Mouse (Mus musculus) midbrain, embryonic 16.5 days (tissue): ENCODE measurements around the gene Gm4756. TPM values are rescaled to one million over a fixed set of nuclear protein-coding genes. Genes with fewer than 3 reads are reported as not detected.
"Not testable (repeated sequence)": the region's sequence is repeated elsewhere in the genome, so short reads cannot be mapped to it uniquely, and the experiment has no call there.

ENCODE experiments used
- ATAC-seq: fragments of 200-750 bp; cut with Nextera tagmentation; 2 replicates; pipeline ENCODE4 v1.8.0; 2017; ENCODE audit warnings: moderate TSS enrichment
- H3K27ac ChIP-seq: fragments of 300-500 bp; sonication (generic); 2 replicates; pipeline ENCODE4 v1.5.1; 2014; ENCODE audit warnings: mild to moderate bottlenecking, low read length, mixed read lengths
- H3K27me3 ChIP-seq: fragments of 300-500 bp; sonication (generic); 2 replicates; pipeline ENCODE4 v1.6.1; 2014; ENCODE audit warnings: low read depth, low read length, mixed read lengths; ENCODE audit not compliant: control insufficient read depth, insufficient read depth
- H3K36me3 ChIP-seq: fragments of 300-500 bp; sonication (generic); 2 replicates; pipeline ENCODE4 v1.6.1; 2014; ENCODE audit warnings: mild to moderate bottlenecking, low read length, moderate library complexity, mixed read lengths; ENCODE audit not compliant: control insufficient read depth, insufficient read depth
- H3K4me1 ChIP-seq: fragments of 300-500 bp; sonication (generic); 2 replicates; pipeline ENCODE4 v1.6.1; 2014; ENCODE audit warnings: mild to moderate bottlenecking, low read length, mixed read lengths; ENCODE audit not compliant: control insufficient read depth, insufficient read depth
- H3K4me2 ChIP-seq: fragments of 300-500 bp; sonication (generic); 2 replicates; pipeline ENCODE4 v1.6.1; 2014; ENCODE audit warnings: mild to moderate bottlenecking, low read length, mixed read lengths
- H3K4me3 ChIP-seq: fragments of 300-500 bp; sonication (generic); 2 replicates; pipeline ENCODE4 v1.5.1; 2014; ENCODE audit warnings: low read depth, mild to moderate bottlenecking, low read length, moderate library complexity, mixed read lengths
- H3K9ac ChIP-seq: fragments of 300-500 bp; sonication (generic); 2 replicates; pipeline ENCODE4 v1.6.1; 2014; ENCODE audit warnings: low read depth, low read length, mixed read lengths
- H3K9me3 ChIP-seq: fragments of 300-500 bp; sonication (generic); replicated peaks from 2 replicates; pipeline ENCODE4 v1.6.1; 2014; ENCODE audit warnings: mild to moderate bottlenecking, low read length, mixed read lengths; ENCODE audit not compliant: control insufficient read depth, poor library complexity, severe bottlenecking
- WGBS: fragments of 180-500 bp; shearing (Covaris S2); extraction: QIAGEN DNeasy Blood & Tissue Kit; methylation state at CpG from one replicate; pipeline ENCODE4 v1.1.7; 2014; 5-methylcytosine and 5-hydroxymethylcytosine counted together
- polyA plus RNA-seq: library from polyadenylated mRNA; unstranded; fragments of >200 nt; fragmentation: Nextera tagmentation; extraction: Ambion mirVana; gene quantifications from 2 replicates; pipeline ENCODE4 v1.2.1, GENCODE M21; 2015

Gene Gm4756
- not detected in 2 replicates for polyA plus RNA-seq

DNA sequence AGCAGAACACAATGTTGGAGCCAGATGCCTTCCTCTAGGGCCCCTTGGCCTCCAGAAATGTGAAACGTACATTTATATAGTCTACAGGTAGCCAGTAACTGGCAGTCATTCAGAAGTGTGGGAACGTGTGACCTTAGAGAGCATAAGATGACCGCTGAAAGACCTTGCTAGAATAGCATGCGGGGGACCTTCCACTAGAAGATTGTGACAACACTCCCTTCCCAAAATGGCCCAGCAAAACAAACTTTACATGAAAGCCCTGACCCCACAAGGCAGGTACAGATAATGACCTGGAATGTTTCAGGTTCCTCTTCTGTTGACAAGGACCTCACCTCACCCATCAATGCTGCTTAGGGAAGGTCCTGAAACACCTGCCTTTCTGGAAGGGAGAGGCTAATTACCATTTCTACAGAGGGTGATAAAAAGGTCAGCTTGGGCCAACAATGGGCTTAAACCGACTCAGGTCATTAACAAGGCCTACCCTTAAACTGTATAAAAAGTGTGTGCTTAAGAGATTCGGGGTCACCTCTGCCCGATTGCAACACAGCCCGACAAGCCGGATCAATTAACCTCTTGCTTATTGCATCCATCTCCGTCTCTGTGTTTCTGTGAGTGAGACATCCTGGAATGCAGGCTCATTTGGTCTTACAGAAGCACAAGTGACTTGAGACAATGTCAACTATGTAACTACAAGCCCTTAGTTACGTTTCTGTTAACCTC is at the start of gene Gm4756:
Gm4756 (minus strand) TSS at position 51 of the 720 bp plus-strand sequence.
- no peak for ATAC-seq
- Histone ChIP-seq H3K4me1 (no peaks in the 10 kb centered on the region), H3K27ac (no peak within 1 kb of the TSS), H3K4me2 (no peak within 1 kb of the TSS), H3K27me3 (no peaks in the 10 kb centered on the region), H3K36me3 (no peaks in the 10 kb centered on the region), H3K9ac (no peak within 1 kb of the TSS), H3K9me3 (no peaks in the 10 kb centered on the region), H3K4me3 (no peak within 1 kb of the TSS)
- WGBS: 80% methylated on average over 11 of the region's 11 CpGs

DNA sequence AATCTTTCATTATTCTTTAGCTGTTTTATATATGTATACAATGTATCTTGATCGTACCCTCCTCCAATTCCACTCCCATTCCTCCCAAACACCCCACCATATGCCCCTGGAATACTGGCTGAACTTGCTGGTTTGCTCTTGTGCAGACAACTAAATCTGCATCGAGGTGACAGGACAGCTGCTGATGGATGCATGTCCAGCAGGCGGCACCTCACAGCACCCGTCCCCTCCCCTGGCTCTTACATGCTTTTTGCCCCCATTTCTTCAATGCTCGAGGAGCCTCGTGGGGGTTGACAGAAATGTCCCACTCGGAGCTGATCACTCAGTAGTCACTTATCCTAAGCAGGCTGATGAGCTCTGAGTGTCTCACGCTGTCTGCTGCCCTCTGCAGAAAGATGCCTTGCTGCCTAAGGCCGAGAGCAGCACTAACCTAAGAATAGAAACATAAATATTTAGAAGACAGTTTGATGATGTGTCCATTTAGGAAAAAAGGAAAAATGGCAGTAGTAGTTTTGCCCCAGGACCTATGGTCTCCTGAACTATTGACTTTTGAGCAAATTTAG is 45.5 kb upstream of the Gm4756 start:
- no peaks in the 10 kb centered on the region for H3K9me3 ChIP-seq
- WGBS: 47% methylated on average over 9 of the region's 9 CpGs
- no peaks in the 10 kb centered on the region for H3K36me3 ChIP-seq
- no peak overlapping the region for H3K4me3 ChIP-seq
- H3K27ac ChIP-seq: no peak overlapping the region
- no peak overlapping the region for H3K9ac ChIP-seq
- no peak for ATAC-seq
- H3K27me3 ChIP-seq: no peaks in the 10 kb centered on the region
- no peak overlapping the region for H3K4me2 ChIP-seq
- H3K4me1 ChIP-seq: no peaks in the 10 kb centered on the region

DNA sequence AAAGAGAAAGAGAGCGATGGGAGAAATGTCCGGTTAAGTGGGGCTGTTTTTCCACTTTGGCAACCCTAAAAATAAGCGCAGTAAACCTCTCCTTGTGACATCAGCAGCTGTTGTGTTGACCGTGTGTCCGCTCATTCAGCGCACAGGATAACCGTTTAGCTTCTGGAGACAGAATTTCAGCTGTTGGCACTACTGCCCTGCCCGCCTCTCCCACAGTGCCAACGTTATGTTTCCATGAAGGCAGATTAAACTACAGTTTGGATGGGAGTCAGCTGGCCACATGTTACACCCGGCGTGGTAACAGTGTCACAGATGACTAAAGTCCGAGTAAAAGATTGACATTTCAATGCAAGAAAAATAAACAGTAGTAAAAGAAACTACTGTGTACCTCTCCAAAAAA is 45.0 kb upstream of the Gm4756 start:
- Histone ChIP-seq H3K9ac (no peak overlapping the region), H3K36me3 (no peaks in the 10 kb centered on the region), H3K27ac (no peak overlapping the region), H3K4me2 (no peak overlapping the region), H3K27me3 (no peaks in the 10 kb centered on the region), H3K4me3 (no peak overlapping the region), H3K4me1 (no peaks in the 10 kb centered on the region), H3K9me3 (no peaks in the 10 kb centered on the region)
- 82% methylated on average over 12 of the region's 12 CpGs for WGBS
- ATAC-seq: no peak

DNA sequence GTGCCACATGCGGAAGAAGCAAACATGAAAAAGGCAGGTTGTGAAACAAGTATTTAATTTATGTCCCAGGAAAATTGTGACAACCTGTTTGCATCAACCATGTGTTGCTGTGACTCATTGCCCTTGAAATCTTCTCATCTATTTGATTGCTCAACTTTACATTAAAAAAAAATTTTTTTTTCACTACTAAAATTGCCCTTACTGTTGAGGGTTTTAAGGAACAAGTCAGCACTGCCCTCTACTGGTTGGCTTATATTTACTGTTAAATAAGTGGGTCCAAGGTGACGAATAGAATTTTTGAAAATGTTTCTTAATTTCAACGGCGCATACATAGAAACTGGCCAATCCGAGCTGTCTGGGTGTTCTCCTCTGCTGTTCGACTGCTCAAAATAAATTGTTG is 44.4 kb upstream of the Gm4756 start:
- Histone ChIP-seq H3K4me1 (no peaks in the 10 kb centered on the region), H3K36me3 (no peaks in the 10 kb centered on the region), H3K9ac (no peak overlapping the region), H3K27ac (no peak overlapping the region), H3K9me3 (no peaks in the 10 kb centered on the region), H3K4me2 (no peak overlapping the region), H3K4me3 (no peak overlapping the region), H3K27me3 (no peaks in the 10 kb centered on the region)
- whole genome bisulfite sequencing: 41% methylated on average over 6 of the region's 6 CpGs
- ATAC-seq: no peak

DNA sequence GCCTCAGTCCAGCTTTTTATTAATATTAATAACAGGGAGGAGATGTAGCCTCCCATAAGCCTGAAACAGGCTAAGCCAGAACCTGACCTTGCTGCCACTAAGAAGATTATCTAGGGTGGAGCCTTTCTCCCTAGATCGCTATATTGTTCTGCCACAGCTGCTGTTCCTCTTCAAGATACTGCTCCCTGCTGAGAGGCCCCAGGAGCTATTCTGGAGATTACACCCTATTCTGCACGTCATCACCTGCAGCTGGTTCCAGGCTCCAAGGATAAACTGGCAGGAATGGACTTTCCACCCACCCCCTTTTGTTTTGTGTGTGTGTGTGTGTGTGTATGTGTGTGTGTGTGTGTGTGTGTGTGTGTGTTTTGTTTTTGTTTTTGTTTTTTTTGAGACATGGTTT is 38.8 kb upstream of the Gm4756 start:
- H3K27me3 ChIP-seq, H3K36me3 ChIP-seq, ATAC-seq, H3K9me3 ChIP-seq, H3K27ac ChIP-seq, H3K4me1 ChIP-seq, H3K4me3 ChIP-seq, H3K9ac ChIP-seq, H3K4me2 ChIP-seq: not testable (repeated sequence)
- 3% methylated on average over 2 of the region's 2 CpGs for WGBS

DNA sequence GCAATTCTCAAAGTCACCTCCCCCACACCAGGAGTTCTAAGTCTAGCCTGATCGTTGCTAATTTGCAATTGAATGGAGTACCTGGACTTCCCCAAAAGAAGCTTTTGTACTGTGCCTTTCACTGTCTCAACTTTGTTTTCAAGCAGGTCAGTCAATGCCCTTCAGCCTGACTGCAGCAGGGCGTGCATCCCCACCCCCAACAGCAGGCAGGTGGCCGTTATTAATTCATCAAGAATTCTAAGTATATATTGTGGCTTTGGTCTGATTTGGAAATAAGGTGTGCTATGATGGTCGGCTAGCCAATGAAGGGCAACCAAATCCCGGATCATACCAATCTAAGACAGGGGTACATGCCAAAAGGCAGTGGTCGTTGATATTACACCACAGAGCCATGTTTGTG is 38.3 kb upstream of the Gm4756 start:
- not testable (repeated sequence) for H3K36me3 ChIP-seq, ATAC-seq, H3K4me1 ChIP-seq, H3K27me3 ChIP-seq, H3K9me3 ChIP-seq, H3K9ac ChIP-seq, H3K4me3 ChIP-seq, H3K4me2 ChIP-seq, H3K27ac ChIP-seq
- WGBS: 8% methylated on average over 6 of the region's 6 CpGs

DNA sequence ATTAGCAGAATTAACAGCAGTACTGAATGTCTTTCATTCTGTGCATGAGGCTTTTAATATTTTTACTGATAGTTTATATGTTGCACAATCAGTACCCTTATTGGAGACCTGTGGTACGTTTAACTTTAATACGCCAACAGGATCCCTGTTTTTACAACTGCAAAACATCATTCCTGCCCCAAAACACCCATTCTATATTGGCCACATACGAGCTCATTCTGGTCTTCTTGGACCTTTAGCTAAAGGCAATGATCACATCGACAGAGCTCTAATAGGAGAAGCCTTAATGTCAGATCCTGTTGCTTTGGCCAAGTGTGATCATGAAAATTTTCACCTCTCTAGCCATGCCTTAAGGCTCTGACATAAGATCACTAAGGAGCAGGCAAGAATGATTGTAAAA is 37.1 kb upstream of the Gm4756 start:
- H3K4me2 ChIP-seq, H3K27me3 ChIP-seq, H3K27ac ChIP-seq, ATAC-seq, H3K9me3 ChIP-seq, H3K4me1 ChIP-seq, H3K4me3 ChIP-seq, H3K36me3 ChIP-seq, H3K9ac ChIP-seq: not testable (repeated sequence)
- WGBS: 77% methylated on average over 4 of the region's 4 CpGs

DNA sequence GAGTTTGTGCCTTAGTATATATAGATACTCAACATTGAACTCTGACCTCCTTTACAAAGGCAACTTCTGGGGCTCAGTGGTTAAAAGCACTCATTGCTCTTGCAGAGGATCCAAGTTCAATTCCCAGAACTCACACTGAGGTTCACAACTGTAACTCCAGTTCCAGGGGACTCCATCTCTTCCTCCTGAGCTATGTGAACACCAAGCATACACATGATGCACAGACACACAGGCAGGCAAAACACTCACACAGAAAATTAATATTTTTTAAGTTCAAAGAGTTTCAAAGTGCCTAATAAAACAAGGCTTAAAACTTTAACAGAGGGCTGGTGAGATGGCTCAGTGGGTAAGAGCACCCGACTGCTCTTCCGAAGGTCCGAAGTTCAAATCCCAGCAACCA is 34.2 kb upstream of the Gm4756 start:
- no peak for ATAC-seq
- no peak overlapping the region for H3K4me2 ChIP-seq
- H3K4me1 ChIP-seq: no peaks in the 10 kb centered on the region
- no peaks in the 10 kb centered on the region for H3K27me3 ChIP-seq
- no peaks in the 10 kb centered on the region for H3K9me3 ChIP-seq
- WGBS: 92% methylated on average over 3 of the region's 3 CpGs
- H3K27ac ChIP-seq: no peak overlapping the region
- no peaks in the 10 kb centered on the region for H3K36me3 ChIP-seq
- no peak overlapping the region for H3K9ac ChIP-seq
- no peak overlapping the region for H3K4me3 ChIP-seq

DNA sequence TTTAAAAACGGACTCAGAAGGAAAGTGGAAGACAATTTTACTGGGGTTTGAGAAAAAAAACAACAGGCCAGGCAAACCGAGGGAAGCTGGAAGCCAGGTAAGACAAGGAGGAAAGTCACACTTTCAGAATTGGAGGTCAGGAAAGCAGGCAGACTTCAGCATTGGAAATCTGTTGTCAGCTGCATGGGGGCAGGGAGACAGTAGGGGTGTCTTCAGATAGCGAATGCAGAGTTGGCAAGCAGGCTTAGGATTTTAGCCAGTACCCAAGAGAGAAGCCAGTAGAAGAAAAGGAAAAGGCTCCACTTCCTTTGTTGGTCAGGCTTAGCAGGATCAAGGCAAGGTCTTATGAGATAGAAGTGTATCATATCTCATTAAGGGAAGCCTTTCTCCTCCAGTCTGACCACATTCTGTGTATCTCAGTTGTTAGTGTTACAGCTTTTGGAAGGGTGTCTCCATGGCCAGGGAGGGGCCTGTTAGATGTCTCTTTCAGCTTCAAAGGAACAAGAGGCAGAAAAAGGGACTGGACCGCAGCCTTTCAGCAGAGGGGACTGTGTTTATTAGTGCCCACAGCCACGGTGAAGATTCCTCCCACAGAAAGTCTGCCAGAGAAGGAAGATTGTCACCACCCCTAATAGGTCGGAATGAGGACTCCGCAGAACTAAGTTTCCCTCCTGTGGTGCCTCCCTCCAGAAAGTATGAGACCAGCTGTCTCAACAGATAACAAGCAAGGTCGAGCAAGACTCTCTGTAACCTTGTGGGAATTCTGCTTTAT is 33.2 kb upstream of the Gm4756 start:
- Histone ChIP-seq H3K4me2 (no peak overlapping the region), H3K9me3 (no peaks in the 10 kb centered on the region), H3K4me3 (no peak overlapping the region), H3K27ac (no peak overlapping the region), H3K27me3 (no peaks in the 10 kb centered on the region), H3K36me3 (no peaks in the 10 kb centered on the region), H3K9ac (no peak overlapping the region), H3K4me1 (no peaks in the 10 kb centered on the region)
- WGBS: 53% methylated on average over 8 of the region's 8 CpGs
- ATAC-seq: no peak
